Mouse (Mus musculus): ENCODE results near the gene Cavin1. TPM values are rescaled to one million over a fixed set of nuclear protein-coding genes. Genes with fewer than 3 reads are reported as not detected.

Cavin1 gene
- total RNA-seq (2012; rRNA removed) (2.9 and 3.4 TPM in 2 replicates), polyA plus RNA-seq (2012; ENCODE audit: insufficient read depth in 1 of 2, insufficient read length in 2 of 2, low read depth in 1 of 2, low replicate concordance in 2 of 2, missing spikeins in 1 of 2) (1 to 10 TPM in 1 of 2 experiments, not detected in 1; 9.0 TPM)

DNA sequence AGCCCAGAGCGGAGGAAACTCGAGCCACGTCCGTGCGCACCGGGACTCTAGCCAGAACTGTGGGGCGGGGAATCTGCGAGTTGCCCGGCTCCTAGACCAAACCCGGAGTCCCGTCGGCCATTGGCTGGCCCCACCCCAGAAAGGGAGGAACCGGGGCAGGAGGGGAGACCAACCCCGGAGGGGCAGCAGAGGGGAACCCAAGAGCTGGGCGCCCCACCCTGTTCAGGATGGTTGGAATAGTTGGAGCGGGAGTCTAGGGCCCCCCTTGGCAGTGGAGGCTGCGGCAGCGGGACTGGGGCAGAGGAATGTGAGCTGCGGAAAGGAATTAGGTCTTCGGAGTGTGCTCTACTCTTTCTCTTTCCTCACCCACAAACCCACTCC, at the start of gene Cavin1:
Gene Cavin1 (minus strand): TSS at position 331 of the 381 bp plus-strand sequence.
- Histone ChIP-seq H3K9me3 (replicated peaks; ENCODE audit: insufficient read depth, low read length) (no peaks in the 10 kb centered on the region), H3K4me3 (ENCODE audit: control insufficient read depth in 1 of 2, insufficient read depth in 1 of 2, low read depth in 2 of 2, low read length in 2 of 2) (no peak within 1 kb of the TSS), H3K27ac (ENCODE audit: control insufficient read depth, low read depth, low read length) (no peak within 1 kb of the TSS), H3K36me3 (ENCODE audit: control insufficient read depth in 1 of 2, insufficient read depth in 2 of 2, low read length in 2 of 2) (peaks cover 0 to 2% of the 10 kb centered on the region in 2 experiments; a peak in 1 of 4 replicates), H3K9ac (ENCODE audit: control insufficient read depth, low read depth, low read length, poor library complexity, severe bottlenecking) (no peak within 1 kb of the TSS), H3K27me3 (ENCODE audit: control insufficient read depth in 1 of 2, insufficient read depth in 2 of 2, low read length in 2 of 2) (peaks cover 4 to 5% of the 10 kb centered on the region in 2 experiments; a peak in 3 of 4 replicates), H3K79me2 (ENCODE audit: control insufficient read depth, insufficient read depth, low read length, poor library complexity) (no peaks in the 10 kb centered on the region), H3K4me1 (ENCODE audit: control insufficient read depth in 1 of 2, insufficient read depth in 2 of 2, low read length in 2 of 2) (peaks cover 2 to 5% of the 10 kb centered on the region in 2 experiments)
- no peak for TF ChIP-seq MEF2A (IDR thresholded peaks at IDR 0.05; ENCODE audit: extremely low read depth, insufficient replicate concordance, low read depth, low read length, poor library complexity, severe bottlenecking)
- no peak for TF ChIP-seq MAX (IDR thresholded peaks at IDR 0.05; ENCODE audit: low read length)
- TF ChIP-seq CHD1 (IDR thresholded peaks at IDR 0.05; ENCODE audit: low read depth, low read length) = no peak
- TF ChIP-seq ELF1 (IDR thresholded peaks at IDR 0.05; ENCODE audit: low read depth, low read length) = no peak
- TF ChIP-seq ZKSCAN1 (IDR thresholded peaks at IDR 0.05; ENCODE audit: low read depth, low read length) = no peak
- TF ChIP-seq RCOR1 (IDR thresholded peaks at IDR 0.05; ENCODE audit: low read depth, low read length) = no peak
- TF ChIP-seq POLR2AphosphoS5 (IDR thresholded peaks at IDR 0.05; ENCODE audit: borderline replicate concordance, low read depth, low read length) = no peak
- no peak for TF ChIP-seq SIN3A (IDR thresholded peaks at IDR 0.05; ENCODE audit: low read length)
- TF ChIP-seq TAL1 (IDR thresholded peaks at IDR 0.05; ENCODE audit: low read length) = no peak
- DNase-seq (ENCODE audit: low read depth, low spot score) = no peak

DNA sequence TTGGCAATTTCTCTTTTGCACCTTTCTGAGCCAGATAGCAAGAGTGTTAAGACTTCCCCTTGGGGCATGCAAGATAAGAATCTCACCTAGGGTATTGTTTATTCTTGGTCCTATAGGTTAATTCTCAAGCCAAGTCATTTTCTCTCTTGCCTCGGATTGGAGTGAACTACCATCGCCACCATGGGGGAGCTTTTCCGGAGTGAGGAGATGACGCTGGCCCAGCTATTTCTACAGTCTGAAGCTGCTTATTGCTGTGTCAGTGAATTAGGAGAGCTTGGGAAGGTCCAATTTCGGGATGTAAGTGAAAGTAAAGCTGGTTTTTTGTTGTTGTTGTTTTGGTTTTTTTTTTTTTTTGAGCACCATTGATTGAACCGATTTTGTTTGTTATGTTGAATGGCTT, 41.0 kb upstream of the Cavin1 start:
- Histone ChIP-seq H3K36me3 (ENCODE audit: control insufficient read depth in 1 of 2, insufficient read depth in 2 of 2, low read length in 2 of 2) (peaks cover 0 to 30% of the 10 kb centered on the region in 2 experiments; a peak in 2 of 4 replicates), H3K27me3 (ENCODE audit: control insufficient read depth in 1 of 2, insufficient read depth in 2 of 2, low read length in 2 of 2) (no peaks in the 10 kb centered on the region), H3K4me3 (ENCODE audit: control insufficient read depth in 1 of 2, insufficient read depth in 1 of 2, low read depth in 2 of 2, low read length in 2 of 2) (no peak overlapping the region), H3K27ac (ENCODE audit: control insufficient read depth, low read depth, low read length) (no peak overlapping the region), H3K4me1 (ENCODE audit: control insufficient read depth in 1 of 2, insufficient read depth in 2 of 2, low read length in 2 of 2) (peaks cover 11 to 12% of the 10 kb centered on the region in 2 experiments), H3K9ac (ENCODE audit: control insufficient read depth, low read depth, low read length, poor library complexity, severe bottlenecking) (no peak overlapping the region), H3K9me3 (replicated peaks; ENCODE audit: insufficient read depth, low read length) (no peaks in the 10 kb centered on the region), H3K79me2 (ENCODE audit: control insufficient read depth, insufficient read depth, low read length, poor library complexity) (peaks cover 2% of the 10 kb centered on the region; the same call in 1 of the 2 replicates)
- no peak for DNase-seq (ENCODE audit: low read depth, low spot score)
- TF ChIP-seq SIN3A (IDR thresholded peaks at IDR 0.05; ENCODE audit: low read length) (0 out of 2 replicates have a peak, but pooled peaks have one; percentile 14), GATA1 (IDR thresholded peaks at IDR 0.05; ENCODE audit: low read depth, low read length) (peak; percentile 35; the same call in 1 of the 2 replicates), POLR2AphosphoS2 (IDR thresholded peaks at IDR 0.05; ENCODE audit: low read length) (no peak)
